Mouse (Mus musculus): Measurements from ENCODE around the gene Lins1. TPM values are rescaled to one million over a fixed set of nuclear protein-coding genes. Genes with fewer than 3 reads are reported as not detected.

Gene Lins1
- polyA plus RNA-seq, 1 experiment = 5.4 TPM

GRCm38 (mm10) chr7:66741008-66741407, 51.3 kb downstream of the Lins1 start:
- TF ChIP-seq CEBPB (IDR thresholded peaks at IDR 0.05; ENCODE audit: low read depth) (no peak), CTCF (IDR thresholded peaks at IDR 0.05; ENCODE audit: control insufficient read depth, insufficient read depth, insufficient read length) (no peak), MAX (IDR thresholded peaks at IDR 0.05) (no peak), FOSL1 (IDR thresholded peaks at IDR 0.05; ENCODE audit: insufficient read depth, low read length, poor library complexity, severe bottlenecking) (no peak), MYOG (IDR thresholded peaks at IDR 0.05; ENCODE audit: control insufficient read depth, extremely low read depth, insufficient read length) (no peak), USF1 (IDR thresholded peaks at IDR 0.05; ENCODE audit: low read depth) (no peak), MYOD1 (IDR thresholded peaks at IDR 0.05; ENCODE audit: control insufficient read depth, insufficient read length, low read depth) (no peak)
- H3K36me3 ChIP-seq (ENCODE audit: control insufficient read depth, insufficient read depth) = no peaks in the 10 kb centered on the region
- no peak overlapping the region for H3ac ChIP-seq (ENCODE audit: control insufficient read depth, insufficient read length, low read depth)
- no peaks in the 10 kb centered on the region for H3K79me2 ChIP-seq (ENCODE audit: control insufficient read depth, insufficient read depth)
- H3K4me3 ChIP-seq (ENCODE audit: insufficient read depth, poor library complexity, severe bottlenecking) = no peak overlapping the region
- no peaks in the 10 kb centered on the region for H3K27me3 ChIP-seq (ENCODE audit: control insufficient read depth, insufficient read depth, insufficient read length)
- no peaks in the 10 kb centered on the region for H3K79me3 ChIP-seq (ENCODE audit: low read depth)

- Histone ChIP-seq H3K79me3 (ENCODE audit: low read depth) (no peaks in the 10 kb centered on the region), H3K36me3 (ENCODE audit: control insufficient read depth, insufficient read depth) (no peaks in the 10 kb centered on the region), H3K27me3 (ENCODE audit: control insufficient read depth, insufficient read depth, insufficient read length) (no peaks in the 10 kb centered on the region), H3K79me2 (ENCODE audit: control insufficient read depth, insufficient read depth) (no peaks in the 10 kb centered on the region), H3K4me3 (ENCODE audit: insufficient read depth, poor library complexity, severe bottlenecking) (no peak overlapping the region), H3ac (ENCODE audit: control insufficient read depth, insufficient read length, low read depth) (no peak overlapping the region)
- TF ChIP-seq MYOD1 (IDR thresholded peaks at IDR 0.05; ENCODE audit: control insufficient read depth, insufficient read length, low read depth) (no peak), MAX (IDR thresholded peaks at IDR 0.05) (no peak), MYOG (IDR thresholded peaks at IDR 0.05; ENCODE audit: control insufficient read depth, extremely low read depth, insufficient read length) (no peak), CEBPB (IDR thresholded peaks at IDR 0.05; ENCODE audit: low read depth) (no peak), CTCF (IDR thresholded peaks at IDR 0.05; ENCODE audit: control insufficient read depth, insufficient read depth, insufficient read length) (no peak), USF1 (IDR thresholded peaks at IDR 0.05; ENCODE audit: low read depth) (no peak), FOSL1 (IDR thresholded peaks at IDR 0.05; ENCODE audit: insufficient read depth, low read length, poor library complexity, severe bottlenecking) (no peak)
Measured at GRCm38 (mm10) chr7:66741412-66741811, 51.7 kb downstream of the Lins1 start.

GRCm38 (mm10) chr7:66743377-66743781, 53.7 kb downstream of the Lins1 start, which contains the start of gene Cers3:
Gene Cers3 (plus strand): TSS chr7:66743504.
- Histone ChIP-seq H3K4me3 (ENCODE audit: insufficient read depth, poor library complexity, severe bottlenecking) (no peak within 1 kb of the TSS), H3K79me3 (ENCODE audit: low read depth) (no peaks in the 10 kb centered on the region), H3K27me3 (ENCODE audit: control insufficient read depth, insufficient read depth, insufficient read length) (no peaks in the 10 kb centered on the region), H3K36me3 (ENCODE audit: control insufficient read depth, insufficient read depth) (no peaks in the 10 kb centered on the region), H3ac (ENCODE audit: control insufficient read depth, insufficient read length, low read depth) (no peak within 1 kb of the TSS), H3K79me2 (ENCODE audit: control insufficient read depth, insufficient read depth) (no peaks in the 10 kb centered on the region)
- TF ChIP-seq CTCF (IDR thresholded peaks at IDR 0.05; ENCODE audit: control insufficient read depth, insufficient read depth, insufficient read length) (no peak), USF1 (IDR thresholded peaks at IDR 0.05; ENCODE audit: low read depth) (peak; percentile 42)

- Histone ChIP-seq H3ac (ENCODE audit: control insufficient read depth, insufficient read length, low read depth) (no peak overlapping the region), H3K79me2 (ENCODE audit: control insufficient read depth, insufficient read depth) (no peaks in the 10 kb centered on the region), H3K27me3 (ENCODE audit: control insufficient read depth, insufficient read depth, insufficient read length) (no peaks in the 10 kb centered on the region), H3K36me3 (ENCODE audit: control insufficient read depth, insufficient read depth) (no peaks in the 10 kb centered on the region), H3K4me3 (ENCODE audit: insufficient read depth, poor library complexity, severe bottlenecking) (no peak overlapping the region), H3K79me3 (ENCODE audit: low read depth) (no peaks in the 10 kb centered on the region)
- TF ChIP-seq MYOG (IDR thresholded peaks at IDR 0.05; ENCODE audit: control insufficient read depth, extremely low read depth, insufficient read length) (no peak), FOSL1 (IDR thresholded peaks at IDR 0.05; ENCODE audit: insufficient read depth, low read length, poor library complexity, severe bottlenecking) (no peak), MYOD1 (IDR thresholded peaks at IDR 0.05; ENCODE audit: control insufficient read depth, insufficient read length, low read depth) (no peak), MAX (IDR thresholded peaks at IDR 0.05) (no peak), USF1 (IDR thresholded peaks at IDR 0.05; ENCODE audit: low read depth) (no peak), CEBPB (IDR thresholded peaks at IDR 0.05; ENCODE audit: low read depth) (no peak), CTCF (IDR thresholded peaks at IDR 0.05; ENCODE audit: control insufficient read depth, insufficient read depth, insufficient read length) (no peak)
Measured at GRCm38 (mm10) chr7:66746972-66747371, 57.3 kb downstream of the Lins1 start.

- no peaks in the 10 kb centered on the region for H3K79me2 ChIP-seq (ENCODE audit: control insufficient read depth, insufficient read depth)
- no peak for TF ChIP-seq MYOD1 (IDR thresholded peaks at IDR 0.05; ENCODE audit: control insufficient read depth, insufficient read length, low read depth)
- no peak for TF ChIP-seq MYOG (IDR thresholded peaks at IDR 0.05; ENCODE audit: control insufficient read depth, extremely low read depth, insufficient read length)
- TF ChIP-seq MAX (IDR thresholded peaks at IDR 0.05) = no peak
- TF ChIP-seq USF1 (IDR thresholded peaks at IDR 0.05; ENCODE audit: low read depth) = no peak
- no peak for TF ChIP-seq CTCF (IDR thresholded peaks at IDR 0.05; ENCODE audit: control insufficient read depth, insufficient read depth, insufficient read length)
- TF ChIP-seq FOSL1 (IDR thresholded peaks at IDR 0.05; ENCODE audit: insufficient read depth, low read length, poor library complexity, severe bottlenecking) = no peak
- TF ChIP-seq CEBPB (IDR thresholded peaks at IDR 0.05; ENCODE audit: low read depth) = no peak
Measured at GRCm38 (mm10) chr7:66749998-66750397, 60.3 kb downstream of the Lins1 start.

GRCm38 (mm10) chr7:66753816-66754215, 64.1 kb downstream of the Lins1 start:
- no peaks in the 10 kb centered on the region for H3K79me3 ChIP-seq (ENCODE audit: low read depth)
- H3K79me2 ChIP-seq (ENCODE audit: control insufficient read depth, insufficient read depth) = no peaks in the 10 kb centered on the region
- no peak overlapping the region for H3K4me3 ChIP-seq (ENCODE audit: insufficient read depth, poor library complexity, severe bottlenecking)
- TF ChIP-seq MAX (IDR thresholded peaks at IDR 0.05) = no peak
- no peak for TF ChIP-seq CTCF (IDR thresholded peaks at IDR 0.05; ENCODE audit: control insufficient read depth, insufficient read depth, insufficient read length)
- H3ac ChIP-seq (ENCODE audit: control insufficient read depth, insufficient read length, low read depth) = no peak overlapping the region
- H3K27me3 ChIP-seq (ENCODE audit: control insufficient read depth, insufficient read depth, insufficient read length) = no peaks in the 10 kb centered on the region
- H3K36me3 ChIP-seq (ENCODE audit: control insufficient read depth, insufficient read depth) = no peaks in the 10 kb centered on the region

More at GRCm38 (mm10) chr7:66749998-66750397, 60.3 kb downstream of the Lins1 start:
- Histone ChIP-seq H3K4me3 (ENCODE audit: insufficient read depth, poor library complexity, severe bottlenecking) (no peak overlapping the region), H3K27me3 (ENCODE audit: control insufficient read depth, insufficient read depth, insufficient read length) (no peaks in the 10 kb centered on the region), H3K36me3 (ENCODE audit: control insufficient read depth, insufficient read depth) (no peaks in the 10 kb centered on the region), H3ac (ENCODE audit: control insufficient read depth, insufficient read length, low read depth) (no peak overlapping the region), H3K79me3 (ENCODE audit: low read depth) (no peaks in the 10 kb centered on the region)

Data from C2C12 (cell line).